Mouse (Mus musculus) embryonic fibroblast, embryonic 13.5 days (primary cell): Measurements from ENCODE around the gene Hoxa3.

Experiments
- CTCF ChIP-seq: IDR thresholded peaks from 2 replicates; pipeline ENCODE4 v1.5.1; 2011; ENCODE audit warnings: mild to moderate bottlenecking, control low read depth, low read length, moderate library complexity, borderline replicate concordance; ENCODE audit not compliant: insufficient read depth
- POLR2A ChIP-seq: IDR thresholded peaks from 2 replicates; pipeline ENCODE4 v1.6.1; 2011; ENCODE audit warnings: low read depth, mild to moderate bottlenecking, control low read depth, low read length, moderate library complexity

DNA sequence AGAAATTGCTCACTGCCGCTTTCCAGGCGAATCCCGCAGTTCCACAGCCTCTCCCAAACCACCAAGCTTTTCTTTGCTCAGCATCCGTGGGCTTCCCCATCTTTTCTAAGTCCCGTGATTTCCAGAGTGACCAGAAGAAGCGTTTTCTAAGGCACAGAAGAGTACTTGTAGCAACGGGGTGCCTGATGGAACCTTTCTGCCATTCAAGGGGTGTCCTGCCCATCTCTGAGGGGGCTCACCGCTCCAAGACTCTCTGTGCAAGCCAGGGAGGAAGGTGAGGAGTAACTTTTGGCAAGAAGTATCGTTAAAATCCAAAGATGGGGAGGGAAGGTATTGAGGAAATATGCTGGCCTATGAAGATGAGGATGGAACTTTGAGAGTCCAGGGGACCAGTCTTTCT lies 35.3 kb downstream of the Hoxa3 start:
- TF ChIP-seq POLR2A (no peak), CTCF (no peak)
